Mouse (Mus musculus): ENCODE results near the gene Stxbp5l. TPM values are rescaled to one million over a fixed set of nuclear protein-coding genes. Genes with fewer than 3 reads are reported as not detected.
A peak's percentile ranks its signal among the peaks of the same experiment; 100 is the strongest.
"Not testable (repeated sequence)": the region's sequence is repeated elsewhere in the genome, so short reads cannot be mapped to it uniquely, and the experiment has no call there.

Gene Stxbp5l
- polyA plus RNA-seq, 1 experiment from 2014 or later, result 1.5 TPM

GRCm38 (mm10) chr16:37384369-37384768 is 393 bp downstream of the Stxbp5l start:
- Histone ChIP-seq H3K9ac (replicated peaks; ENCODE audit: low read length) (peak overlapping the region; percentile 31; the same call in 1 of the 2 replicates), H3K9me3 (ENCODE audit: low read length) (no peaks in the 10 kb centered on the region), H3K4me1 (ENCODE audit: insufficient read depth, low read length) (peaks cover 8% of the 10 kb centered on the region), H3K4me2 (replicated peaks; ENCODE audit: low read depth, low read length) (peak overlapping the region; percentile 99), H3K36me3 (ENCODE audit: insufficient read depth, low read length) (no peaks in the 10 kb centered on the region), H3K27me3 (ENCODE audit: insufficient read depth, low read length) (peaks cover 4% of the 10 kb centered on the region; the same call in 1 of the 2 replicates), H3K27ac (ENCODE audit: low read length) (no peak overlapping the region), H3K4me3 (ENCODE audit: low read length) (peak overlapping the region; percentile 58)
- ATAC-seq (ENCODE audit: low FRiP score, low TSS enrichment), result peak; percentile 84
- 0% methylated on average over 24 of the region's 30 CpGs for WGBS

DNA sequence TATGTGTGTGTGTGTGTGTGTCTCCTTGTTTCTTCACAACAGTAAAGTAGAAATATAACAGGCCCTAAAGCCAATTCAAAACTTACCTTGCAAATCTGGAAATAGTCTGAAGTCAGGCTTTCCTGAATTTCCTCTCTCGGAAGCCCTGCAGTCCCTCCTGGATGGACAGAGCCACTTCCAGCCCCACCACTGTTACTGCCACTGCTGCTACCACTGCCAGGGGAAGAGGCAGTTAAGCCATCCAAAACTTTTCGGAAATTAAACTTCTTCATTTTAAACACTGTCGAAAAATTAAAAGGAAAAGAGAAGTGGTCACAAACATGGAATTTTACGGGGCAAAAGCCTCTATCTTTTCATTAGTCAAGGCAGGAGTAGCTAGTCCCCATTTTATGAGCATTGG is 1.3 kb downstream of the Stxbp5l start:
- Histone ChIP-seq H3K27ac (ENCODE audit: low read length) (no peak overlapping the region), H3K9ac (replicated peaks; ENCODE audit: low read length) (no peak overlapping the region), H3K9me3 (ENCODE audit: low read length) (no peaks in the 10 kb centered on the region), H3K27me3 (ENCODE audit: insufficient read depth, low read length) (peaks cover 6% of the 10 kb centered on the region; the same call in 1 of the 2 replicates), H3K36me3 (ENCODE audit: insufficient read depth, low read length) (no peaks in the 10 kb centered on the region), H3K4me1 (ENCODE audit: insufficient read depth, low read length) (peaks cover 8% of the 10 kb centered on the region), H3K4me2 (replicated peaks; ENCODE audit: low read depth, low read length) (peak overlapping the region; percentile 99; the same call in 1 of the 2 replicates), H3K4me3 (ENCODE audit: low read length) (no peak overlapping the region; the same call in 1 of the 2 replicates)
- 51% methylated on average over 4 of the region's 4 CpGs for WGBS
- ATAC-seq (ENCODE audit: low FRiP score, low TSS enrichment), result no peak

DNA sequence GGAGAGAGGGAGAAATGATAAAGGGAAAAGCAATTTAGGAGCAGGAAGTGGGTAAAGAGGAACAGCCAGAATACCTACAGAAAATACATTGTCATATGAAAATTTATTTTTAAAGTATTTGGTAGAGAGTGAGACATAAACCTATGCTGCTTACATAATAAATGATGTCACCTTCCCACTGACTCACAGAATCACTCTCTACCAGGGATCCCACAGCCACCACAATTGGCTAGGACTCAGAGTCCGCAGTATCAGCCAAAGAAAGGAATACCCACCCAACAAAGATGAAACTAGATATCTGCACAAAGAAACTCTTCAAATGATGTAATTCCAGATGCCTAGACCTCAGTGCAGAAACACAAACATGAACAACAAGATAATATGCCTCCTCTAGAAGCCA is 12.0 kb downstream of the Stxbp5l start:
- no peak for ATAC-seq (ENCODE audit: low FRiP score, low TSS enrichment)
- WGBS, result 74% methylated on average over 1 of the region's 1 CpGs
- Histone ChIP-seq H3K9ac (replicated peaks; ENCODE audit: low read length) (no peak overlapping the region), H3K4me2 (replicated peaks; ENCODE audit: low read depth, low read length) (no peak overlapping the region), H3K4me3 (ENCODE audit: low read length) (no peak overlapping the region), H3K9me3 (ENCODE audit: low read length) (no peaks in the 10 kb centered on the region), H3K27me3 (ENCODE audit: insufficient read depth, low read length) (no peaks in the 10 kb centered on the region), H3K4me1 (ENCODE audit: insufficient read depth, low read length) (no peaks in the 10 kb centered on the region), H3K36me3 (ENCODE audit: insufficient read depth, low read length) (no peaks in the 10 kb centered on the region), H3K27ac (ENCODE audit: low read length) (no peak overlapping the region)

GRCm38 (mm10) chr16:37367426-37367825 is 17.3 kb downstream of the Stxbp5l start:
- Histone ChIP-seq H3K9me3 (ENCODE audit: low read length) (no peaks in the 10 kb centered on the region), H3K4me2 (replicated peaks; ENCODE audit: low read depth, low read length) (no peak overlapping the region), H3K4me1 (ENCODE audit: insufficient read depth, low read length) (no peaks in the 10 kb centered on the region), H3K27ac (ENCODE audit: low read length) (no peak overlapping the region), H3K9ac (replicated peaks; ENCODE audit: low read length) (no peak overlapping the region), H3K27me3 (ENCODE audit: insufficient read depth, low read length) (no peaks in the 10 kb centered on the region), H3K36me3 (ENCODE audit: insufficient read depth, low read length) (no peaks in the 10 kb centered on the region), H3K4me3 (ENCODE audit: low read length) (no peak overlapping the region)
- ATAC-seq (ENCODE audit: low FRiP score, low TSS enrichment), result no peak
- 86% methylated on average over 4 of the region's 4 CpGs for WGBS

DNA sequence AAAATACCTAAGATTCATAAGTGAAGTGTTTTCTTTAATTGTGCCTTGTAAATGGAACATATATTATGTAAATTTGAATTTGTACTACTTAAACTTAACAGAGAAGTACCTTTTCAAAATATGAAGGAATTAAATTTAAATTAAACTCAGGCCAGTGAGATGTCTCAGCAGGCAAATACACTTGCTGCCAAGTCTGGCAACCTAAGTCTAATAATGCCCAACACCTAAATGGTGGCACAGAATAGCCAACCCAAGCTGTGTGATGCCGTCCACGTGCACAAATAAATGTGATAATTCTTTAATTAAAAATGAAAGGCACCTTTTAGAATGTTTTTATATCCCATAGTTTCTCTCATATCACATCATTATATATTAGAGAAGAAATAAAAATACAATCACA is 20.8 kb downstream of the Stxbp5l start:
- H3K4me2 ChIP-seq (replicated peaks; ENCODE audit: low read depth, low read length), result no peak overlapping the region
- H3K27me3 ChIP-seq (ENCODE audit: insufficient read depth, low read length), result no peaks in the 10 kb centered on the region
- no peak overlapping the region for H3K27ac ChIP-seq (ENCODE audit: low read length)
- H3K9ac ChIP-seq (replicated peaks; ENCODE audit: low read length), result no peak overlapping the region
- H3K36me3 ChIP-seq (ENCODE audit: insufficient read depth, low read length), result no peaks in the 10 kb centered on the region
- no peak overlapping the region for H3K4me3 ChIP-seq (ENCODE audit: low read length)
- no peaks in the 10 kb centered on the region for H3K4me1 ChIP-seq (ENCODE audit: insufficient read depth, low read length)
- WGBS, result 87% methylated on average over 2 of the region's 2 CpGs
- ATAC-seq (ENCODE audit: low FRiP score, low TSS enrichment), result no peak
- no peaks in the 10 kb centered on the region for H3K9me3 ChIP-seq (ENCODE audit: low read length)

DNA sequence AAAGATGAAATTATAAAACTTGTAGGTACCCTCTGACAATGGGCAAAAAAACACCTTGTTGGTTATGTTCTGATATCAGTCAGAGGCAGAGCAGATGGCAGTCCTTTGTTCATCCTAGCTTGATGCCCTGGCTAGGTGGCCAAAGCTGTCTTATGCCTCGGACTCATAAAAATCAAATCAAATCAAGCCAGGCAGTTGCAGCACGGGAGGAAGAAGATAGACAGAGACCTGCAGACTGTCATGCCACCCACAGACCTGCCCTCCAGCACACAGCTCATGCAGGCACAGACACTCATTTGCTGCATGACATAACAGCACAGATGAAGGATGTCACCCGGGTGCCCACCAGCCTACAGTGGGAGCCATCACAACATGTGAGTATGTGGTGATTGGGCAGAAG is 29.1 kb downstream of the Stxbp5l start:
- no peak for ATAC-seq (ENCODE audit: low FRiP score, low TSS enrichment)
- Histone ChIP-seq H3K4me1 (ENCODE audit: insufficient read depth, low read length) (no peaks in the 10 kb centered on the region), H3K4me2 (replicated peaks; ENCODE audit: low read depth, low read length) (no peak overlapping the region), H3K4me3 (ENCODE audit: low read length) (no peak overlapping the region), H3K9me3 (ENCODE audit: low read length) (0 out of 2 replicates have a peak, but pooled peaks cover 3% of the 10 kb centered on the region), H3K9ac (replicated peaks; ENCODE audit: low read length) (no peak overlapping the region), H3K27me3 (ENCODE audit: insufficient read depth, low read length) (no peaks in the 10 kb centered on the region), H3K36me3 (ENCODE audit: insufficient read depth, low read length) (no peaks in the 10 kb centered on the region), H3K27ac (ENCODE audit: low read length) (no peak overlapping the region)
- WGBS, result 84% methylated on average over 3 of the region's 3 CpGs

DNA sequence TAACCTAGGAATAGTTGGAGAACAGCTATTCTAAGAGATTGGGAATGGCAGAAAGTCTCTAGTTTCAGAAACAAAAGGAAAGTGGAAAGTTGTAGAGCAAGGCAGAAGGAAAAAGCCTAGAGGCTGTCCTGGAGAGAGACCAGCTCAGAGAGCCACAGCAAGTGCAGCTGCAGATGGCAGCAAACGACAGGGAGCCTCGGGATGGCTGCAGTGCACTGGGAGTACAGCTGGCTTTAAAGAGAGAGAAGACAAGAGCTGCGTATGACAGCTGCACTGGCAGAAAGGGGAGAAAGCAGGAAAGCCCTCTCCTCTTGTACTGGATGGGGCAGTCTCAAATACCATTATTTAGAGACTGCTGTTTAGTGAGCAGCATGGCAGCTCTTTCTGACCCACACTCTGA is 37.7 kb downstream of the Stxbp5l start:
- Histone ChIP-seq H3K9me3 (ENCODE audit: low read length) (no peaks in the 10 kb centered on the region), H3K4me3 (ENCODE audit: low read length) (no peak overlapping the region), H3K4me2 (replicated peaks; ENCODE audit: low read depth, low read length) (no peak overlapping the region), H3K4me1 (ENCODE audit: insufficient read depth, low read length) (no peaks in the 10 kb centered on the region), H3K27me3 (ENCODE audit: insufficient read depth, low read length) (no peaks in the 10 kb centered on the region), H3K36me3 (ENCODE audit: insufficient read depth, low read length) (no peaks in the 10 kb centered on the region), H3K27ac (ENCODE audit: low read length) (no peak overlapping the region), H3K9ac (replicated peaks; ENCODE audit: low read length) (no peak overlapping the region)
- WGBS, result 13% methylated on average over 3 of the region's 3 CpGs
- ATAC-seq (ENCODE audit: low FRiP score, low TSS enrichment), result 0 out of 2 replicates have a peak, but pooled peaks have one; percentile 49

- H3K4me2 ChIP-seq (replicated peaks; ENCODE audit: low read depth, low read length), result no peak overlapping the region
- H3K27ac ChIP-seq (ENCODE audit: low read length), result no peak overlapping the region
- H3K4me1 ChIP-seq (ENCODE audit: insufficient read depth, low read length), result no peaks in the 10 kb centered on the region
- no peaks in the 10 kb centered on the region for H3K27me3 ChIP-seq (ENCODE audit: insufficient read depth, low read length)
- ATAC-seq (ENCODE audit: low FRiP score, low TSS enrichment), result no peak
- 58% methylated on average over 2 of the region's 2 CpGs for WGBS
- no peak overlapping the region for H3K9ac ChIP-seq (replicated peaks; ENCODE audit: low read length)
- no peaks in the 10 kb centered on the region for H3K9me3 ChIP-seq (ENCODE audit: low read length)
- H3K4me3 ChIP-seq (ENCODE audit: low read length), result no peak overlapping the region
- H3K36me3 ChIP-seq (ENCODE audit: insufficient read depth, low read length), result no peaks in the 10 kb centered on the region
Observed at GRCm38 (mm10) chr16:37344960-37345359, 39.8 kb downstream of the Stxbp5l start.

DNA sequence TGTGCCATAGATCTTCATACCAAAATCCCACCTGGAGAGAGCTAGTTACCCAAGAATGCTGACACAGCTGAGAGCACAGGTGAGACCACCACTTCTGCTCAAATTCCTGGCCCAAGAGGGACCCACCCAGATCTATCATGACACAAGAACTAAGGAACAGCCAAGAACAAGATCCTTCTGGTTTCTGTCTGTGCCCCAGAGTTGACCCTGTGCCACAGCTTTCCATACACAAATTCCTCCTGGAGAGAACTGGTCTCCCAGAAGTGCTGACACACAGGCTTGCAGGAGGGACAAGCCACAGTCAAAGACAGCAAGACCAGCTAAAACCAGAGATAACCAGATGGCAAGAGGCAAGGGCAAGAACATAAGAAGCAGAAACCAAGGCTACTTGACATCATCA is 43.3 kb downstream of the Stxbp5l start:
- not testable (repeated sequence) for H3K36me3 ChIP-seq (ENCODE audit: insufficient read depth, low read length); H3K9ac ChIP-seq (replicated peaks; ENCODE audit: low read length); H3K4me2 ChIP-seq (replicated peaks; ENCODE audit: low read depth, low read length); H3K4me3 ChIP-seq (ENCODE audit: low read length); H3K4me1 ChIP-seq (ENCODE audit: insufficient read depth, low read length); H3K9me3 ChIP-seq (ENCODE audit: low read length); ATAC-seq (ENCODE audit: low FRiP score, low TSS enrichment); H3K27ac ChIP-seq (ENCODE audit: low read length); H3K27me3 ChIP-seq (ENCODE audit: insufficient read depth, low read length)

GRCm38 (mm10) chr16:37338177-37338576 is 46.6 kb downstream of the Stxbp5l start:
- Histone ChIP-seq H3K4me3 (ENCODE audit: low read length) (no peak overlapping the region), H3K4me2 (replicated peaks; ENCODE audit: low read depth, low read length) (no peak overlapping the region), H3K9me3 (ENCODE audit: low read length) (no peaks in the 10 kb centered on the region), H3K27me3 (ENCODE audit: insufficient read depth, low read length) (no peaks in the 10 kb centered on the region), H3K27ac (ENCODE audit: low read length) (no peak overlapping the region), H3K36me3 (ENCODE audit: insufficient read depth, low read length) (no peaks in the 10 kb centered on the region), H3K9ac (replicated peaks; ENCODE audit: low read length) (no peak overlapping the region), H3K4me1 (ENCODE audit: insufficient read depth, low read length) (no peaks in the 10 kb centered on the region)
- no peak for ATAC-seq (ENCODE audit: low FRiP score, low TSS enrichment)
- 96% methylated on average over 1 of the region's 1 CpGs for WGBS
